Mouse (Mus musculus) stomach, postnatal 0 days (tissue): ENCODE measurements around the gene Gm5617. TPM values are rescaled to one million over a fixed set of nuclear protein-coding genes. Genes with fewer than 3 reads are reported as not detected.
"Not testable (repeated sequence)": the region's sequence is repeated elsewhere in the genome, so short reads cannot be mapped to it uniquely, and the experiment has no call there.

Experiments
- ATAC-seq: fragments of 200-750 bp; cut with Nextera tagmentation; 2 replicates; pipeline ENCODE4 v1.8.0; 2017; ENCODE audit not compliant: low FRiP score, low TSS enrichment
- DNase-seq: peaks from one replicate; pipeline ENCODE4 v3.0.0-alpha.2; 2016; ENCODE audit warnings: low spot score
- H3K27ac ChIP-seq: fragments of 300-500 bp; sonication (generic); replicated peaks from 2 replicates; pipeline ENCODE4 v1.5.1; 2014; ENCODE audit warnings: mild to moderate bottlenecking, control low read depth
- H3K27me3 ChIP-seq: fragments of 300-500 bp; sonication (generic); 2 replicates; pipeline ENCODE4 v1.6.1; 2014; ENCODE audit warnings: low read length; ENCODE audit not compliant: control insufficient read depth, insufficient read depth
- H3K36me3 ChIP-seq: fragments of 300-500 bp; sonication (generic); 2 replicates; pipeline ENCODE4 v1.6.1; 2014; ENCODE audit warnings: low read length, mixed read lengths; ENCODE audit not compliant: control insufficient read depth, insufficient read depth
- H3K4me1 ChIP-seq: fragments of 300-500 bp; sonication (generic); replicated peaks from 2 replicates; pipeline ENCODE4 v1.6.1; 2014; ENCODE audit warnings: antibody characterized with exemption; ENCODE audit not compliant: control insufficient read depth, insufficient read depth
- H3K4me2 ChIP-seq: fragments of 300-500 bp; sonication (generic); replicated peaks from 2 replicates; pipeline ENCODE4 v1.6.1; 2014; ENCODE audit warnings: low read depth, mild to moderate bottlenecking, control low read depth, moderate library complexity
- H3K4me3 ChIP-seq: fragments of 300-500 bp; sonication (generic); 2 replicates; pipeline ENCODE4 v1.5.1; 2014; ENCODE audit warnings: low read depth, low read length, control low read depth
- H3K9ac ChIP-seq: fragments of 300-500 bp; sonication (generic); 2 replicates; pipeline ENCODE4 v1.6.1; 2014; ENCODE audit warnings: mild to moderate bottlenecking, low read length, control low read depth, mixed read lengths
- H3K9me3 ChIP-seq: fragments of 300-500 bp; sonication (generic); 2 replicates; pipeline ENCODE4 v1.6.1; 2016; ENCODE audit warnings: low read length; ENCODE audit not compliant: control insufficient read depth
- CTCF ChIP-seq: IDR thresholded peaks from 2 replicates; pipeline ENCODE4 v1.5.1; 2016; ENCODE audit warnings: antibody characterized with exemption, low read depth, mild to moderate bottlenecking, moderate library complexity
- EP300 ChIP-seq: optimal IDR thresholded peaks from 2 replicates; pipeline ENCODE3; 2016; ENCODE audit warnings: antibody characterized with exemption
- WGBS: fragments of 180-500 bp; shearing (Covaris S2); extraction: QIAGEN DNeasy Blood & Tissue Kit; methylation state at CpG from one replicate; pipeline ENCODE4 v1.1.7; 2014; 5-methylcytosine and 5-hydroxymethylcytosine counted together
- polyA plus RNA-seq: library from polyadenylated mRNA; unstranded; fragments of >200 nt; fragmentation: Nextera tagmentation; extraction: Ambion mirVana; gene quantifications from 2 replicates; pipeline ENCODE4 v1.2.1, GENCODE M21; 2015

Gene Gm5617
- polyA plus RNA-seq, 1 experiment from 2014 or later = 50.4 TPM

GRCm38 (mm10) chr9:48525566-48525965, 30.3 kb downstream of the Gm5617 start:
- no peak for ATAC-seq
- Histone ChIP-seq H3K4me1 (no peaks in the 10 kb centered on the region), H3K27ac (no peak overlapping the region), H3K9ac (no peak overlapping the region), H3K27me3 (no peaks in the 10 kb centered on the region), H3K4me3 (no peak overlapping the region), H3K36me3 (no peaks in the 10 kb centered on the region), H3K9me3 (no peaks in the 10 kb centered on the region), H3K4me2 (no peak overlapping the region)
- TF ChIP-seq CTCF = 0 out of 2 replicates have a peak, but pooled peaks have one; percentile 7
- TF ChIP-seq EP300 = no peak
- WGBS = 0% methylated on average over 1 of the region's 1 CpGs
- DNase-seq = no peak

GRCm38 (mm10) chr9:48526520-48526919, 31.3 kb downstream of the Gm5617 start:
- Histone ChIP-seq H3K27me3 (no peaks in the 10 kb centered on the region), H3K4me1 (no peaks in the 10 kb centered on the region), H3K4me3 (no peak overlapping the region), H3K36me3 (no peaks in the 10 kb centered on the region), H3K9me3 (no peaks in the 10 kb centered on the region), H3K27ac (no peak overlapping the region), H3K9ac (no peak overlapping the region), H3K4me2 (no peak overlapping the region)
- ATAC-seq = no peak
- 91% methylated on average over 4 of the region's 4 CpGs for WGBS
- no peak for DNase-seq
- TF ChIP-seq EP300 (no peak), CTCF (no peak)

GRCm38 (mm10) chr9:48531294-48531693, 36.1 kb downstream of the Gm5617 start:
- no peak for DNase-seq
- 77% methylated on average over 4 of the region's 4 CpGs for WGBS
- Histone ChIP-seq H3K4me1 (no peaks in the 10 kb centered on the region), H3K4me2 (no peak overlapping the region), H3K27ac (no peak overlapping the region), H3K9me3 (no peaks in the 10 kb centered on the region), H3K4me3 (no peak overlapping the region), H3K9ac (no peak overlapping the region), H3K36me3 (no peaks in the 10 kb centered on the region), H3K27me3 (no peaks in the 10 kb centered on the region)
- no peak for ATAC-seq
- TF ChIP-seq EP300 = no peak
- TF ChIP-seq CTCF = no peak

- Histone ChIP-seq H3K4me2 (no peak overlapping the region), H3K9ac (no peak overlapping the region), H3K9me3 (no peaks in the 10 kb centered on the region), H3K4me1 (no peaks in the 10 kb centered on the region), H3K4me3 (no peak overlapping the region), H3K27ac (no peak overlapping the region), H3K27me3 (no peaks in the 10 kb centered on the region), H3K36me3 (no peaks in the 10 kb centered on the region)
- TF ChIP-seq CTCF (no peak), EP300 (no peak)
- WGBS = 58% methylated on average over 3 of the region's 3 CpGs
- ATAC-seq = no peak
- no peak for DNase-seq
These were observed 37.0 kb downstream of the Gm5617 start for GRCm38 (mm10) chr9:48532203-48532602.

- Histone ChIP-seq H3K4me3 (no peak overlapping the region), H3K4me1 (no peaks in the 10 kb centered on the region), H3K9me3 (no peaks in the 10 kb centered on the region), H3K27ac (no peak overlapping the region), H3K36me3 (no peaks in the 10 kb centered on the region), H3K9ac (no peak overlapping the region), H3K27me3 (no peaks in the 10 kb centered on the region), H3K4me2 (no peak overlapping the region)
- ATAC-seq = no peak
- DNase-seq = no peak
- WGBS = 80% methylated on average over 2 of the region's 2 CpGs
- TF ChIP-seq EP300 (no peak), CTCF (no peak)
These were observed 37.5 kb downstream of the Gm5617 start for GRCm38 (mm10) chr9:48532730-48533129.

GRCm38 (mm10) chr9:48536414-48536813, 41.2 kb downstream of the Gm5617 start:
- DNase-seq (no peak), ATAC-seq (no peak)
- no peak for TF ChIP-seq EP300
- no peak for TF ChIP-seq CTCF
- no peak overlapping the region for H3K4me3 ChIP-seq
- no peak overlapping the region for H3K27ac ChIP-seq
- no peak overlapping the region for H3K4me2 ChIP-seq
- 79% methylated on average over 1 of the region's 1 CpGs for WGBS
- H3K9me3 ChIP-seq = no peaks in the 10 kb centered on the region
- no peak overlapping the region for H3K9ac ChIP-seq
- H3K27me3 ChIP-seq = no peaks in the 10 kb centered on the region
- H3K4me1 ChIP-seq = no peaks in the 10 kb centered on the region
- H3K36me3 ChIP-seq = no peaks in the 10 kb centered on the region

- H3K9me3 ChIP-seq, H3K4me2 ChIP-seq, ATAC-seq, H3K4me1 ChIP-seq, H3K9ac ChIP-seq, H3K36me3 ChIP-seq, H3K27ac ChIP-seq, DNase-seq, H3K27me3 ChIP-seq, H3K4me3 ChIP-seq: not testable (repeated sequence)
- 37% methylated on average over 1 of the region's 1 CpGs for WGBS
These were observed 42.4 kb downstream of the Gm5617 start for GRCm38 (mm10) chr9:48537616-48538015.
